Mouse (Mus musculus): ENCODE measurements at regions not wholly inside any gene's neighbourhood (a gene's known extent, or its start where the extent isn't known, plus 50 kb on each side); places are given as distances from the start of the nearest gene placed in this dataset.

DNA sequence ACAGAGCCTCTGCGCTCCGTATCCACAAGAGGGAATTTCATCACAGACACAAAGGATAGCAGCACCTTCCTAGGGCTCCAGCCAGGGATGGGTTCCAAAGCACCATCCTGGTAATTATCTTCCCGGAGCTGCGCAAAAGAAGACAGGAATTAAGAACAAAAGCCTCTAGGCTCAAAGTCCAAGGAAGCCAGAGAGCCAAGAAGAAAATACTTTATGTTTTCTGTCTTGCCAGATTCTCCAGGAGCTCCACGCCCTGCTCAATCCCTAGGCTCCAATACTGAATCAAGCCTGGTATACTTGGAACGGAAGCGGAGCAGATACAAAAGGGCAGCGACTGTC lies 54.4 kb downstream of the Irf2bpl start:
- TF ChIP-seq CTCF (IDR thresholded peaks at IDR 0.05; ENCODE audit: extremely low read depth, insufficient read length, insufficient replicate concordance, low read depth, low read length) (no peak), POLR2A (IDR thresholded peaks at IDR 0.05; ENCODE audit: low read depth, low read length) (no peak)

Data from small intestine, adult 2 months (tissue).